Mouse (Mus musculus): ENCODE data around the gene Ubr4.
A peak's percentile ranks its signal among the peaks of the same experiment; 100 is the strongest.

Gene Ubr4

GRCm38 (mm10) chr4:139430891-139431290 is 78.5 kb downstream of the Ubr4 start:
- no peak for DNase-seq (ENCODE audit: low read depth)

GRCm38 (mm10) chr4:139432966-139433765 is 80.8 kb downstream of the Ubr4 start:
- no peak for DNase-seq (ENCODE audit: low read depth)

- no peak for DNase-seq (ENCODE audit: low read depth)
Observed at GRCm38 (mm10) chr4:139441244-139441643, 88.8 kb downstream of the Ubr4 start.

- no peak for DNase-seq (ENCODE audit: low read depth)
Observed at GRCm38 (mm10) chr4:139441806-139442205, 89.4 kb downstream of the Ubr4 start.

GRCm38 (mm10) chr4:139442391-139443355 is 90.3 kb downstream of the Ubr4 start:
- no peak for DNase-seq (ENCODE audit: low read depth)

- DNase-seq (ENCODE audit: low read depth): no peak
Observed at GRCm38 (mm10) chr4:139444315-139444714, 91.9 kb downstream of the Ubr4 start.

- DNase-seq (ENCODE audit: low read depth): no peak
Observed at GRCm38 (mm10) chr4:139446176-139446575, 93.8 kb downstream of the Ubr4 start.

GRCm38 (mm10) chr4:139446731-139447675 is 94.6 kb downstream of the Ubr4 start:
- DNase-seq (ENCODE audit: low read depth): no peak

GRCm38 (mm10) chr4:139452944-139453700 is 100.7 kb downstream of the Ubr4 start:
- no peak for DNase-seq (ENCODE audit: low read depth)

- DNase-seq (ENCODE audit: low read depth): no peak
Observed at GRCm38 (mm10) chr4:139454339-139454738, 101.9 kb downstream of the Ubr4 start.

GRCm38 (mm10) chr4:139459970-139460369 is 107.6 kb downstream of the Ubr4 start:
- no peak for DNase-seq (ENCODE audit: low read depth)

- DNase-seq (ENCODE audit: low read depth): no peak
Observed at GRCm38 (mm10) chr4:139464163-139464562, 111.8 kb downstream of the Ubr4 start.

- DNase-seq (ENCODE audit: low read depth): no peak
Observed at GRCm38 (mm10) chr4:139466541-139466940, 114.1 kb downstream of the Ubr4 start.

GRCm38 (mm10) chr4:139470198-139470597 is 117.8 kb downstream of the Ubr4 start:
- peak; percentile 66 for DNase-seq (ENCODE audit: low read depth)

- no peak for DNase-seq (ENCODE audit: low read depth)
Observed at GRCm38 (mm10) chr4:139476663-139477625, 124.5 kb downstream of the Ubr4 start.

- DNase-seq (ENCODE audit: low read depth): no peak
Observed at GRCm38 (mm10) chr4:139477983-139478382, 125.6 kb downstream of the Ubr4 start.

- no peak for DNase-seq (ENCODE audit: low read depth)
Observed at GRCm38 (mm10) chr4:139479176-139479575, 126.8 kb downstream of the Ubr4 start.

GRCm38 (mm10) chr4:139481400-139481799 is 129.0 kb downstream of the Ubr4 start:
- DNase-seq (ENCODE audit: low read depth): no peak

- no peak for DNase-seq (ENCODE audit: low read depth)
Observed at GRCm38 (mm10) chr4:139483461-139484105, 131.2 kb downstream of the Ubr4 start.
